Mouse (Mus musculus) CH12.LX (cell line): ENCODE results near the gene Taf1c. TPM values are rescaled to one million over a fixed set of nuclear protein-coding genes. Genes with fewer than 3 reads are reported as not detected.

Source experiments
- DNase-seq: peaks from one replicate; pipeline ENCODE4 v3.0.0-alpha.2; 2013; ENCODE audit errors: extremely low read depth
- H3K27ac ChIP-seq: 2 replicates; pipeline ENCODE4 v1.5.1; 2012; ENCODE audit warnings: low read depth, mild to moderate bottlenecking, control low read depth, moderate library complexity; ENCODE audit not compliant: insufficient read depth
- H3K27me3 ChIP-seq: replicated peaks from 2 replicates; pipeline ENCODE3; 2012; ENCODE audit warnings: inconsistent platforms
- H3K36me3 ChIP-seq, 2 experiments: replicated peaks in 1 of 2; 2 replicates each; pipeline versions ENCODE3 to v1.6.1; 2012; ENCODE audit warnings: inconsistent platforms in 1 of 2, low read length in 1 of 2, mild to moderate bottlenecking in 1 of 2, mixed read lengths in 1 of 2, moderate library complexity in 1 of 2; ENCODE audit not compliant: control insufficient read depth in 1 of 2, insufficient read depth in 1 of 2
- H3K4me1 ChIP-seq, 2 experiments: 2 replicates each; pipeline ENCODE4 v1.6.1; 2012; ENCODE audit warnings: inconsistent platforms in 1 of 2, moderate library complexity in 1 of 2; ENCODE audit not compliant: insufficient read depth in 2 of 2, control insufficient read depth in 1 of 2
- H3K4me2 ChIP-seq: 2 replicates; pipeline ENCODE4 v1.6.1; 2012; ENCODE audit warnings: low read depth, mild to moderate bottlenecking, control low read depth; ENCODE audit not compliant: poor library complexity, insufficient read depth, severe bottlenecking
- H3K4me3 ChIP-seq, 3 experiments: fragments of 150-350 bp in 1 of 3; sonication (generic) in 1 of 3; replicated peaks in 1 of 3; 2 replicates each; pipeline versions ENCODE3 to v1.5.1; 2011 to 2012; ENCODE audit warnings: low read depth in 2 of 3, low read length in 2 of 3, mild to moderate bottlenecking in 2 of 3, moderate library complexity in 2 of 3, control low read depth in 1 of 3, improper control_type of control experiment in 1 of 3, inconsistent platforms in 1 of 3, mixed read lengths in 1 of 3; ENCODE audit not compliant: poor library complexity in 1 of 3
- H3K79me2 ChIP-seq: replicated peaks from 2 replicates; pipeline ENCODE4 v1.6.1; 2012; ENCODE audit warnings: mild to moderate bottlenecking, moderate library complexity; ENCODE audit not compliant: control insufficient read depth, poor library complexity, insufficient read depth, severe bottlenecking; ENCODE audit errors: extremely low read depth
- H3K9ac ChIP-seq: 2 replicates; pipeline ENCODE4 v1.6.1; 2012; ENCODE audit warnings: low read depth, mild to moderate bottlenecking, control low read depth, moderate library complexity; ENCODE audit not compliant: insufficient read depth
- H3K9me3 ChIP-seq: replicated peaks from 2 replicates; pipeline ENCODE3; 2012; ENCODE audit warnings: low read length, inconsistent platforms, mixed read lengths
- BHLHE40 ChIP-seq: IDR thresholded peaks from 2 replicates; pipeline ENCODE4 v1.6.1; 2011; ENCODE audit warnings: mild to moderate bottlenecking, low read depth, low read length, improper control_type of control experiment
- CHD2 ChIP-seq: IDR thresholded peaks from 2 replicates; pipeline ENCODE4 v1.6.1; 2011; ENCODE audit warnings: low read length, improper control_type of control experiment
- E2F4 ChIP-seq: IDR thresholded peaks from 2 replicates; pipeline ENCODE4 v1.6.1; 2011; ENCODE audit warnings: low read depth, low read length, improper control_type of control experiment; ENCODE audit not compliant: insufficient replicate concordance
- EP300 ChIP-seq: IDR thresholded peaks from 2 replicates; pipeline ENCODE4 v1.6.1; 2011; ENCODE audit warnings: low read length, improper control_type of control experiment
- ETS1 ChIP-seq: conservative IDR thresholded peaks from 2 replicates; pipeline ENCODE4 v1.6.1; 2012; ENCODE audit warnings: low read depth, mild to moderate bottlenecking, inconsistent platforms, low read length, improper control_type of control experiment, moderate library complexity
- JUN ChIP-seq: IDR thresholded peaks from 2 replicates; pipeline ENCODE4 v1.6.1; 2011; ENCODE audit warnings: low read depth, mild to moderate bottlenecking, low read length, improper control_type of control experiment, moderate library complexity; ENCODE audit not compliant: insufficient read depth
- JUND ChIP-seq: conservative IDR thresholded peaks from 2 replicates; pipeline ENCODE4 v1.6.1; 2011; ENCODE audit warnings: low read depth, low read length, improper control_type of control experiment
- KAT2A ChIP-seq: IDR thresholded peaks from 2 replicates; pipeline ENCODE4 v1.6.1; 2012; ENCODE audit warnings: low read length, improper control_type of control experiment, inconsistent platforms; ENCODE audit not compliant: insufficient replicate concordance
- MAFK ChIP-seq: IDR thresholded peaks from 2 replicates; pipeline ENCODE4 v1.6.1; 2011; ENCODE audit warnings: low read length, improper control_type of control experiment; ENCODE audit not compliant: insufficient replicate concordance
- MAX ChIP-seq: IDR thresholded peaks from 2 replicates; pipeline ENCODE4 v1.6.1; 2011; ENCODE audit warnings: low read length, improper control_type of control experiment
- MEF2A ChIP-seq: IDR thresholded peaks from 2 replicates; pipeline ENCODE4 v1.6.1; 2014; ENCODE audit warnings: low read depth, mild to moderate bottlenecking, inconsistent platforms, low read length, improper control_type of control experiment, borderline replicate concordance
- MYC ChIP-seq: IDR thresholded peaks from 2 replicates; pipeline ENCODE4 v1.6.1; 2011; ENCODE audit warnings: low read depth, mild to moderate bottlenecking, improper control_type of control experiment, low read length
- NELFE ChIP-seq: IDR thresholded peaks from 2 replicates; pipeline ENCODE4 v1.6.1; 2011; ENCODE audit warnings: low read depth, low read length, improper control_type of control experiment
- NRF1 ChIP-seq: IDR thresholded peaks from 2 replicates; pipeline ENCODE4 v1.6.1; 2014; ENCODE audit warnings: low read depth, mild to moderate bottlenecking, inconsistent platforms, low read length, improper control_type of control experiment, moderate library complexity
- POLR2A ChIP-seq: IDR thresholded peaks from 2 replicates; pipeline ENCODE4 v1.6.1; 2011; ENCODE audit warnings: low read depth, mild to moderate bottlenecking, improper control_type of control experiment, low read length
- RAD21 ChIP-seq: IDR thresholded peaks from 2 replicates; pipeline ENCODE4 v1.6.1; 2011; ENCODE audit warnings: low read depth, mild to moderate bottlenecking, low read length, improper control_type of control experiment, moderate library complexity
- SIN3A ChIP-seq: IDR thresholded peaks from 2 replicates; pipeline ENCODE4 v1.6.1; 2012; ENCODE audit warnings: low read length, improper control_type of control experiment, inconsistent platforms
- SMC3 ChIP-seq: IDR thresholded peaks from 2 replicates; pipeline ENCODE4 v1.6.1; 2011; ENCODE audit warnings: low read depth, low read length, improper control_type of control experiment
- USF1 ChIP-seq: IDR thresholded peaks from 2 replicates; pipeline ENCODE4 v1.6.1; 2014; ENCODE audit warnings: low read depth, mild to moderate bottlenecking, inconsistent platforms, low read length, improper control_type of control experiment
- USF2 ChIP-seq: conservative IDR thresholded peaks from 2 replicates; pipeline ENCODE4 v1.6.1; 2011; ENCODE audit warnings: low read depth, low read length, improper control_type of control experiment
- ZMIZ1 ChIP-seq: IDR thresholded peaks from 2 replicates; pipeline ENCODE4 v1.6.1; 2012; ENCODE audit warnings: low read depth, mild to moderate bottlenecking, inconsistent platforms, low read length, improper control_type of control experiment
- ZNF384 ChIP-seq: IDR thresholded peaks from 2 replicates; pipeline ENCODE4 v1.6.1; 2012; ENCODE audit warnings: low read depth, low read length, improper control_type of control experiment, inconsistent platforms
- dilution Hi-C: fragments of 300-500 bp; cut with MboI; formaldehyde crosslinking; loops from 2 replicates; pipeline ENCODE4 v1.14.3; 2020; ENCODE audit warnings: low sequenced_read_pairs; ENCODE audit not compliant: extremely low pct_unique_long_range_greater_than_20kb, extremely low pct_ligation_motif_present
- in situ Hi-C: fragments of 300-500 bp; cut with MboI; formaldehyde crosslinking; loops from 3 replicates; pipeline ENCODE4 v1.14.3; 2019; ENCODE audit warnings: low sequenced_read_pairs, low pct_ligation_motif_present, low pct_unique_long_range_greater_than_20kb, mixed read lengths
- polyA plus RNA-seq: library from polyadenylated mRNA; unstranded; fragments of >175 nt; gene quantifications from 2 replicates; pipeline ENCODE4 v1.2.1, GENCODE M21; 2012; ENCODE audit warnings: low read depth; ENCODE audit not compliant: insufficient read length
- total RNA-seq, 2 experiments: library from RNA; depleted of rRNA; stranded (reverse); fragments of 300-350 nt in 1 of 2; fragments of >200 nt in 1 of 2; gene quantifications; 2 replicates each; pipeline ENCODE4 v1.2.3; 2012 to 2014

Taf1c gene
- total and polyA plus RNA-seq, 3 experiments, result 11.0 to 14.9 (median 12.1) TPM

DNA sequence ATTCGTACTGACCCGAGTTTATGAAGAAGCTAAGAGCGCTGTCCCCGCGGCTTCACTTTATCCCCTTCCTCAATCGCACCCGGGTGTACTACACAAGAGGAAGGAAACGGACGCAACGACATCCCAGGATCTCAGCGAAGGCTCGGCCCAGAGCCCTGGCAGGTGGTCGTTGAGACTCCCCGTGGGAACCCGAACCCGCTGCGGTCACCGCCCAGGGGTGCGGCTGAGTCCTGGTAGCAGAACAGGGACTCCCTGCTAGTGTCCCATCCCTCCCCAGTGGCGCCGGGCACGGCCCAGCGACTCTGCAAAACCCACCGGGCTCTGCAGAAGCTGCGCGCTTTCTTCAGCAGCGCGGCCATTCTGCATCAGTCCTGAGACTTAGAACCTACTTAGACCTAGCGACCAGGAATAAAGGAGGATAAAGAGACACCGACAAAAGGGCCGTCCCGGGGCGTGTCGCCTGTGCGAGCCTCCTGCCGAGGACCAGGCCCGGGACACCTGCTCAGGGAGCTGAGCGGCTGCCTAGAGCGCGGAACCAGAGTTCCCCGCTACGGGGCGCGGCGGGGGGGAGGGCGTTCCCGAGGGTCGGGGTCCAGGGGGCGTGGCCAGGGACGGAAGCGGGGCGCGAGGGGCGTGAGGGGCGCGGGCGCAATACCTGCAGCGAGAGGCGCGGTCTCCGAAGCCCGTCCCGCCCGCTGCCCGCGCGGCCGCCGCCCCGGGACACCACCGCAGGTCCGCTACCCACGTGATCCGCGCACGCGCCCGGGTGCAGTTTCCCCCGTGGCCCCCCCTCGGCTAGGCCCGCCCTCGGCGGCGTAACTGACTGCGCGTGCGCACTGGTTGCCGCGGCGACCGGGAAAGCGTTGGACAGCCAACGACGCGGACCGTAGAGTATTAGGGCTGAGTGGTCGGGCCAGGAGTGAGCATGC is 30.3 kb downstream of the Taf1c start, which contains the start of the genes Hsdl1 and Dnaaf1 (continued):
- TF ChIP-seq KAT2A, result 0 out of 2 replicates have a peak, but pooled peaks have one; percentile 23
- peak; percentile 77 for TF ChIP-seq MAX
- no peak for TF ChIP-seq RAD21
- TF ChIP-seq NRF1, result peak; percentile 94
- peak; percentile 69; the same call in 1 of the 2 replicates for TF ChIP-seq SIN3A
- no peak for TF ChIP-seq SMC3
- 0 out of 2 replicates have a peak, but pooled peaks have one; percentile 16 for TF ChIP-seq ETS1

DNA sequence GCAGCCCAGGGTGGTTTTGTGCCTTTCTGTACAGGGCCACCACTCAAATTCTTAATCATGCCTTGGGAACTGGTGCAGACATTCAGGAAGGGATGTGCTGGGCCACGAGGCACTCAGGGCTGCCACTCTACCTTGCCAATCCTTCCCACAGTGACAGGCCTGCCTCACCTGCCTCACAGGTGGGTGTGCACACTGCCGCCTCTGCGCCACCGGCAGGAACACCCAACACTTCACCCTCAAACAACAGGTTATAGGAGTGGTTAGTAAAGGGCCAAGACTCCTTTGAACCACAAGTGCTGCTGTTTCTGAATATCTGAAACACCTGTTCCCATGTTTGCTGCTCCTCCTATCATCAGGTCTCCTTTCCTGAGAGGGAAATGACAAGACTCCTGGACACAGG is 32.6 kb downstream of the Taf1c start:
- TF ChIP-seq POLR2A, result no peak
- no peak for TF ChIP-seq USF2
- no peak for TF ChIP-seq JUND
- TF ChIP-seq JUN, result no peak
- no peak for TF ChIP-seq MAFK
- no peak for TF ChIP-seq USF1
- no peak for TF ChIP-seq ZNF384
- TF ChIP-seq MEF2A, result no peak
- TF ChIP-seq SIN3A, result no peak
- no peak for TF ChIP-seq NRF1
- TF ChIP-seq EP300, result no peak
- TF ChIP-seq MYC, result no peak
- no peak for TF ChIP-seq RAD21
- no peak for TF ChIP-seq NELFE
- no peak for TF ChIP-seq BHLHE40
- TF ChIP-seq E2F4, result no peak
- no peak for TF ChIP-seq ZMIZ1
- no peak for TF ChIP-seq CHD2
- Histone ChIP-seq H3K27me3 (peaks cover 35% of the 10 kb centered on the region), H3K4me3 (no peak overlapping the region), H3K9ac (no peak overlapping the region), H3K9me3 (no peaks in the 10 kb centered on the region), H3K36me3 (peaks cover 0 to 8% of the 10 kb centered on the region in 2 experiments), H3K27ac (no peak overlapping the region), H3K4me1 (peaks cover 3 to 26% of the 10 kb centered on the region in 2 experiments; a peak in 3 of 4 replicates), H3K79me2 (no peaks in the 10 kb centered on the region), H3K4me2 (no peak overlapping the region)
- dilution Hi-C loops (no loop called here), in situ Hi-C loops (no loop called here)
- no peak for DNase-seq
